Mouse (Mus musculus) midbrain, embryonic 16.5 days (tissue): Measurements from ENCODE around the gene Asic5. TPM values are rescaled to one million over a fixed set of nuclear protein-coding genes. Genes with fewer than 3 reads are reported as not detected.

Source experiments
- polyA plus RNA-seq: library from polyadenylated mRNA; unstranded; fragments of >200 nt; fragmentation: Nextera tagmentation; extraction: Ambion mirVana; gene quantifications from 2 replicates; pipeline ENCODE4 v1.2.1, GENCODE M21; 2015

Asic5 gene
- polyA plus RNA-seq, 1 experiment from 2014 or later: not detected

Other genes starting within 250 kb of the Asic5 start
- 7.4 and 7.6 TPM in 2 replicates for gene Ctso, start 49.7 kb upstream of the Asic5 start, polyA plus RNA-seq
- gene Tdo2, start 6.1 kb upstream of the Asic5 start, polyA plus RNA-seq: not detected in 2 replicates
- gene Gucy1b1, start 92.4 kb downstream of the Asic5 start, polyA plus RNA-seq: 58.6 and 65.9 TPM in 2 replicates
- 21.2 and 25.4 TPM in 2 replicates for gene Gucy1a1, start 163.5 kb downstream of the Asic5 start, polyA plus RNA-seq